Mouse (Mus musculus): ENCODE measurements around the gene Sfn. TPM values are rescaled to one million over a fixed set of nuclear protein-coding genes. Genes with fewer than 3 reads are reported as not detected.
"Not testable (repeated sequence)": the region's sequence is repeated elsewhere in the genome, so short reads cannot be mapped to it uniquely, and the experiment has no call there.

The Sfn gene
- 48.1 and 58.3 TPM in 2 replicates for total RNA-seq (2017)

DNA sequence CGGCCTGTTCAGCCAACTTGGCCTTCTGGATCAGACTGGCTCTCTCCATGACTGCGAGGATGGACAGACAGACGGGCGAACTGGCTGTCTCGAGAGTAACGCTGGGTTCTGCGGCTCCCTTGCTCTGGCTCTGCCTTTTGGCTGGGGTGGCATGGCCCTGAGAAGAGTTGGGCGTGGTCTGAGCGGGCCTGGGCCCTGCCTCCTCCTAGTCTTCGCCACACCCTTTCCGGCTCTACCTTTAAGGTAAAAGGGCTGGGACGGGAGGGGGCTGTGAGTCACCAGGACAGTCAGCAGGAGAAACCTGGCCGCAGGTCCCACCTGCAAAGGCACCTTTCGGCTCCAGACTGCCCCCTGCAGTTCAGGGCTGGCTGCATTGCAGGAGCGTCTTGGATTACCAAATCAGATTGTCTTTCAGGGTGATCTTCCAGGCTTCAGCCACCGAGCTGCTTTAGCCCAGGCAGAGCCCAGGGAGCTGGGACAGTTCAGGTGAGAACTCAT, at the start of gene Sfn:
Gene Sfn (minus strand): TSS at position 448 of the 498 bp plus-strand sequence.
- ATAC-seq (ENCODE audit: extremely low read depth, insufficient number of reproducible peaks, low FRiP score, poor library complexity, severe bottlenecking): peak; percentile 39

DNA sequence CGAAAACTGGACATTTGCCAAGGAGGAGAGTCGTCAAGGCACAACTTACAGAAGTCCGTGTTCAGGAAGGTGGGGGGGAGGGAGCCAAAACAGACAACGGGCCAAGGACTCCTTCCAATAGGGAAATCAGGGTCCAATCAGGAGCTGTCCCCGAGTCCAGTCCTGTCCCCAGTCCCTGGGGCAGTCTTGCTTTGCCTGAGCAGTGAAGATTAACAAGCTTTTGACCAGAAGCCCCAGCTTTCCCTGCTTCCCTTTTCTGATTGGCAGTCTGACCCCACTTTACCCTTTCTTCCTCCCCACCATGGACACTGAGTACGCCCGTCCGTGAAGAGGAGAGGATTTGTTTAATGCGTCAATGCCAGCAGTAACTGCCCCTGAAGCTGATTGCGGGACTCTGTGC, 49.5 kb upstream of the Sfn start:
- no peak for ATAC-seq (ENCODE audit: extremely low read depth, insufficient number of reproducible peaks, low FRiP score, poor library complexity, severe bottlenecking)

DNA sequence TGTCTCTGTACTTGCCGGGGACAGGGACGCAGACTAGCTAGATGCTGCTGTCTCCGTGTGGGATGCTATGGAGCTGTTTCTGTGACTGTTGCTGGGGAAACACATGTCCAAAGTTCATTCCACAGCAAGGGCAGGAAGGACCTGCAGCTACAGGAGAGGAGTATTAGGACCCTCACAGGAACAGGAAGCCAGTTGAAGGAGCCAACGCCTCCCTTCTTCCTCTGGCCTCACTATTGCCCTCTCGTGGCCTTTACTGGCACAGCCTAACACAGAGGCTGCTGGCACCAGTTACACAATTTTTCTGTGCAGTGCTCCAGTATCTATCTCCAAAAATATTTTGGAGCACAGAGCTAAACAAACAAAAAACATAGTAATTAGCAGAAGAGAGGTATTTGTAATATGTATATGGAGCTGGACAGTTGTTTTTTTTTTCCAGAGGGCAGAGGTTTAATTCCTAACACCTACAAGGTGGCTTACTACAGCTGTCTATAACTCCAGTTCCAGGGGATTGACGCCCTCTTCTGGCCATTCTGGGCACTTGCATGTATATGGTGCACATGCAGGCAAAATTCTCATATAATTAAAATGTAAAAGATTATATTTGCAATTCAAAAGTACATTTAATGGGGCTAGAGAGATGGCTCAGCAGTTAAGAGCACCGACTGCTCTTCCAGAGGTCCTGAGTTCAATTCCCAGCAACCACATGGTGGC, 48.2 kb upstream of the Sfn start, which contains the start of gene Zdhhc18:
Gene Zdhhc18 (minus strand): TSS at position 166 of the 711 bp plus-strand sequence.
- ATAC-seq (ENCODE audit: extremely low read depth, insufficient number of reproducible peaks, low FRiP score, poor library complexity, severe bottlenecking): peak; percentile 94

DNA sequence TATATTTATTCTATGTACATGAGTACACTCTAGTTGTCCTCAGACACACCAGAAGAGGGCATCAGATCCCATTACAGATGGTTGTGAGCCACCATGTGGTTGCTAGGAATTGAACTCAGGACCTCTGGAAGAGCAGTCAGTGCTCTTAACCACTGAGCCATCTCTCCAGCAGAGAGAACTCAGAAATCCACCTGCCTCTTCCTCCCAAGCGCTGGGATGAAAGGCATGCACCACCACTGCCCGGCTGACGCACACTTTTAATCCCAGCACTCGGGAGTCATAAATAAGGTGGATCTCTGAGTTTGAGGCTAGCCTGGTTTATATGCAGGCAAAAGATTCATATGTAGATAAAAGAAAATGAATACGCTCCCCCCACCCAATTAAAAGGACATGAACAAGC, 47.5 kb upstream of the Sfn start:
- ATAC-seq (ENCODE audit: extremely low read depth, insufficient number of reproducible peaks, low FRiP score, poor library complexity, severe bottlenecking): not testable (repeated sequence)

DNA sequence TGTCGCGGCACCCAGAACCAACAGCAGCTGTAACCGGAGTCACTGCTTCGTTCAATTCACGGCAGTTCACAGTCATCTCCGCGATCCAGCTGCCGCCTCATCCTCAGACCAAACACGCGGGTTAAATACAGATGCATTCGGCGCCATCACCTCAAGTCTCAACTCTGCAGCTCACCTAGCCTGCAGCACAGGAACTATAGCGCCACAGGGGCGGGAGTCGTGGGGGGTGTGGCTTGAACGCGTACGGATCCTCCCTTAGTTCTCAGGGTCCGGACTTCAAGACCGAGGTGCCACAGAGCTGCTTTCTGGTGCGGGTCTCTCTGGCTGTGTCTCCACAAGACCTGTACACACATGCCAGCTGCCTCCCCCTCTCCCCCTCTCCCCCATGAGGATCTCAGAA, 43.7 kb upstream of the Sfn start:
- no peak for ATAC-seq (ENCODE audit: extremely low read depth, insufficient number of reproducible peaks, low FRiP score, poor library complexity, severe bottlenecking)

DNA sequence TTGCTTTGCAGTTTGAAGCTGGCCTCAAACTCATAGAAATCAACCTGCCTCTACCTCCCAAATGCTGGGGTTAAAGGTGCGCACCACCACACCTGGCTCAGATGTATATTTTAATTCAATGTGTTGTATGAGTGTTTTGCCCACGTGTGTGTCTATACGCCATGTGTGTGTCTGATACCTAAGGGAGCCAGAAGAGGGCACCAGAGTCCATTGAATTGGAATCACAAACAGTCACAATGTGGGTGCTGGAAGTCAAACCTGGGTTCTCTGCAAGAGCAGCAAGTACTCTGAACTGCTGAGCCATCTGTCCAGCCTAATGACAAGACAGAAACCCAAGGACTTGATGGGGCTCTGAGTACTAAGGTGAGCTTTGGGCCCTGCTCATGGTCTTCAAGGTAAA, 43.2 kb upstream of the Sfn start:
- no peak for ATAC-seq (ENCODE audit: extremely low read depth, insufficient number of reproducible peaks, low FRiP score, poor library complexity, severe bottlenecking)

DNA sequence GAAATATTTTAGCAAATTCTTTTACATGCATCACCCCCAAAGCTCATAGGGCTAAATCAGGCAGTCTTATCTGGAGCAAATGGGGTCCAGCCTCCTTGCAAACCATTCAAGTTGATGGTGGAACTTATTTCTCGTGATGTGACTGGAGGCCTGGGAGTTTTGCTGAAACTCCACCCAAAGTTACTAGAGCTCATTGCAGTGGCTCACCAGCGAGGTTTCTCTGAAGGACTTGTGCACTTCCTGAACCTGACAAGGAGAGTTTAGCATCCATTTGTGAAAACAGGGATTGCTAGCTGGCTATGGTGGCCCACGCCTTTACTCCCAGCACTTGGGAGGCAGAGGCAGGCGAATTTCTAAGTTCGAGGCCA, 32.1 kb upstream of the Sfn start:
- ATAC-seq (ENCODE audit: extremely low read depth, insufficient number of reproducible peaks, low FRiP score, poor library complexity, severe bottlenecking): no peak

DNA sequence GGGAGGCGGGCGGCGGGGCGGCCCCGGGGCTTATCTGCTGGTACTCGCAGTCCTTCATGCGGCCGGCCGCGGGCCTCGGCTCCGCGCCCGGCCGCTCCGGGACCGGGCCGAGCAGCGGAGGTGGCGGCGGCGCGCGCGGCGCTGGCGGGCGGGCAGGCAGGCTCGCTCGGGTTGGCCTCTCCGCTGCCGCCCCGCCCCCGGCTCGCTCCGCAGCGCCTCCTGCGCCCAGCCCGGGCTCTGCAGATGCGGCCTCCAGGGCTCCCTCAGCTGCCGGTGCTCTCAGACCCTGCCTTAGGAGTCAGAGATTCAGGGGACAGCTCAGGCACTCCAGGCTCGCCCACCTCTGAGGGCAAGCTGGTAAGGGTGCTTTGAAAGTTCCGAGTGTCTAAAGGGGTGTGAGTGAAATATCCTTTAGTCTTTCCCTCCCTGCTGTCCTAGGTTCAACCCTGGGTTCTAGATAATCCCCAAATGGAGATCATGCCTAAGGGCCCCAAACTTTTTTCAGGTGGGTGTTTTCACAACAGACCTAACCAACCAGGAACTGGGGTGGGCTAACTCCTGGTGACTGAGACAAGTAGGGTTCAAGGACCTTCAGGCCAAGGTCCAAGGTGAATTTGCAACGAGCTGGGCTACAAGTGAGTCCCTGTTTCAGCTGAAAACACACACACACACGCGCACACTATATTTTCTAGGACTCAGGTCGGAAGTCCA, 31.5 kb upstream of the Sfn start:
- peak; percentile 77 for ATAC-seq (ENCODE audit: extremely low read depth, insufficient number of reproducible peaks, low FRiP score, poor library complexity, severe bottlenecking)

DNA sequence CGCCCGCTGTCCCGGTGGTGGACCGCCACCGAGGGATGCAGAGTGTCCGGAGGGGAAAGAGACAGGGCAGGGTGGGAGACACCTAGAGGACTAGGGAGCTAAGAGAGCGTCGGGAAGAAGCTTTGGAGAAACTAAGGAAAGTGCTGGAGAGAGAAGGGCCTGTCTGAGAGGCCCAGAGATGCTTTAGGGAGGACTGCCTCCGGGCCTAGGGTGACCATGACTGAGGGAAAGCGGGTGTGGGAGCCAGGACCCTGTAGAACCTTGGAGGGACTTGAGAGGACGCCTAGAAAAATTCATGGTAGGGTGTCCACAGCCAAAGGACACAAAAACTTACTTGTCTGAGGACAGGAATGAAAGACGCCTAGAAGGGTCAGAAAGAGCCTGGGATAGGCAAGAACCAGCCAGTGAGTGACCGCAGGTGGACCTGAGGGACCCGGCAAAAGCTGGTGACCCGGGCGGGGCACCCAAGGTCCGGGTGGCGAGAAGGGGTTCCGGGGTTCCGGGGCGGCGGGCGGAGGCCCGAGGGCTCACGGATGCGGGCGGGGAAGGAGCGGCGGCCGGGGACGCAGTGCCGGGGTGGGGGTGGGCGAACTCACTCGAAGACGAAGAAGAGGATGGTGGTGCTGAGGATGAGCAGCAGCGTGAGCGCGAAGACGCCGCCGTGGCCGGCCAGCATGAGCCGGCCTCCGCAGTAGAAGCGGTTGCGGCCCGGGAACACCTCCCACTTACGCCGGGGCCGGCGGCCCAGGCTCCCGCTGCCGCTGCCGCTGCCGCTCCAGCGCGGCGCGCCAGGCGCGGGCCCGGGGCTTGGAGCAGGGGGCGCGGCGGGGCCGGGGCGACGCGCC, 30.7 kb upstream of the Sfn start:
- ATAC-seq (ENCODE audit: extremely low read depth, insufficient number of reproducible peaks, low FRiP score, poor library complexity, severe bottlenecking): no peak

DNA sequence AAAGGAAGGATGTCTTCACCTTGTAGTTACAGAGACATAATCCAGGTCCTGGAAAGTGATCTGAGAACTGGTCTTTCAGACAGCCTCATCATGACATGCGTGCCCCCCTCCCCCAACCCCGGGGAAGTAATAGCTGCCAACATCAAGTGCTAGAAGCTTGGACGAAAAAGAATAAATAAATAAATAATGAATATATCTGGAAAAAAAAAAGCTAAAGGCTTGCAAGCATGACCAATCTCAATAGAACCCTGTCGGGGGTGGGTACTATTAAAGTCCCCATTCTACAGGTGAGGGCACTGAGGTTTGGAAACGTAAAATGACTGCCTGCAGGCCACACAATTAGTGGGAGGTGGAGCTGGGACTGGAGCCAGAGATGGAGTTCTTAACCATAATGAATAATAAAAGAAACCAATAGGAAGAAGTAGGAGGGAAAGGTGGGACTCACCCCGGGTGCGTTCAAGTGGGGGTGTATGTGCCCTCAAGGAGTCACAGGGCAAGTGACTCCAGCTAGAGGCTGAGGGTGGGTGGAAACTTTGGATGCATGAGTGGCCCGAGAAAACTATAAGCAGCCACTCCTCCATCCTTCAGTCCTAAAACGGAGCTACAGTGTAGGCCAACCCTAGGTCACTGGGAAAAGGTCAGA, 29.9 kb upstream of the Sfn start:
- ATAC-seq (ENCODE audit: extremely low read depth, insufficient number of reproducible peaks, low FRiP score, poor library complexity, severe bottlenecking): no peak

DNA sequence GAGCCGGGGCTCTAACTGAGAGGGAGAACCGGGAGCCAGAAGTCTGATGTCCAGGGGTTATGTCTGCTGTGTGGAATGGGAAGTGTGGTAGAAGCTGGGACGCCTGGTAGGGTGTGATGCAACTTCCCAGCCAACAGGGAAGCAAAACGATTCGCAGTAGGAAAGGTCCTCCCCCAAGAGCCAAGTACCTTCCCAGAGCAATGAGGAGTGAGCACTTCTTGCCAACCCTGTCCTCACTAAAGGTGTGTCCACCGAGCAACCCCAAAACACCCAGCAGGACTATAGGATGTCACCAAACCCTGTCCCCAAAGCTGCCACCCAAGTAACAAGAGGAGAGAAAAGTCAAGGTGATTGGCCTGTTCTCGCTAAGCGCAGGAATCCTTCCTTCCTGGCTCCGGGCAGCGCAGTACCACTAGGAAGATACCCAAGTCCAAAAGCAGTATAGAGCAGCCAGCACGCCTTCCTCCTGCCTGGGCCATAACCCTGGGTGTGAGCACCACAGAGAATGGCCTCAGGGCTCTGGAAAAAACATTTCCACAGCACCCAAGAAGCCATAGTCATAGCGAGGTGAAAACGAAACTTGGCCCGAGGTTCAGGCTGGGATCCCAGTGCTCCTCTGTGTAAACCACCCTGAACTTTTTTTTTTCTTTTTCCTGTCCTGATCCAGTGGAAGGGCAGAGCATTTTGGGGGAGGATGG, 29.3 kb upstream of the Sfn start:
- ATAC-seq (ENCODE audit: extremely low read depth, insufficient number of reproducible peaks, low FRiP score, poor library complexity, severe bottlenecking): no peak

DNA sequence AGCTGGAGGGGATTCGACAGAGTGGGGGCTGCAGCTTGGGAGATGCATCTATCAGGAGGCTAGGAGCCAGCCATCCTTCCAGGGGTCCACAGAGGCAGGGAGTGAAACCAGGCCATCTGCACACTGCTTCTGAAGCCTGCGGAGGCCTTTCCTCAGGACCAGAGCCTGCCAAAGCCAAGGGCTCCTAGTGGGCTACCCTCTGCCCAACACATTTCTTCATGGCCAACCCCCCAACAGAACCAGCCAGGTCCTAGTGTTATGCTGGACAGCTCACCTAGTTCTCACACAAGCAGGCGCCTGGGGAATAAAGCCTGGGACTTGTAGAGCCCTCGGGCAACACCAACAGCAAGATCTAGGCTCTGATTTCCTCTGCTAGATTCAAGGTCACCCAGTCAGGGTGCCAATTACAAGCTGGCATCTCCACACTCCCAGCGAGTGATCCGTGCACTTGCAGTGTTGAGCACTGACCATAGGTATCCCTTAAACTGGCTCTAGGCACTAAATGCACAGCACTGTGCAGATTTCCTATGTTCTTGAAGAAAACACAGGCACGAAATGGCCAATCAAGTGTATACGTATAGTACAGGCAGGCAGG, 28.5 kb upstream of the Sfn start:
- ATAC-seq (ENCODE audit: extremely low read depth, insufficient number of reproducible peaks, low FRiP score, poor library complexity, severe bottlenecking): no peak

DNA sequence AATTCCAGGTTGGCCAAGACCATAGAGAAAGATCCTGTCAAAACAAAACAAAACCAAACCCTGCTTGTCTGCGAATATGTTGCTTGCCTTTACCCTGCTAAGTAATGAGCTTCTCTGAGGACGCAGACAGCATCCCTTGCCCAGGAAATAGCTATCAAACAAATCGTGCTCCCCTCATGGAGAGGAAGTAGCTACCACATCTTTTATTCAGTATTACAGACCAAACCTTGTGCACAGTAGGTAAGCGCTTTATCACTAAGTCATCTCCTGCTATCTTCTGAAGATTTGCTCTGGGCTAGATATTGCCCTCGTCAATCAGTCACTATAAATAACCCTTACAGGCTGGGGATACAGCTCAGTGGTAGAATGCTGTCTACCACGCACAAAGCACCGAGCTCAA, 27.2 kb upstream of the Sfn start:
- ATAC-seq (ENCODE audit: extremely low read depth, insufficient number of reproducible peaks, low FRiP score, poor library complexity, severe bottlenecking): no peak

DNA sequence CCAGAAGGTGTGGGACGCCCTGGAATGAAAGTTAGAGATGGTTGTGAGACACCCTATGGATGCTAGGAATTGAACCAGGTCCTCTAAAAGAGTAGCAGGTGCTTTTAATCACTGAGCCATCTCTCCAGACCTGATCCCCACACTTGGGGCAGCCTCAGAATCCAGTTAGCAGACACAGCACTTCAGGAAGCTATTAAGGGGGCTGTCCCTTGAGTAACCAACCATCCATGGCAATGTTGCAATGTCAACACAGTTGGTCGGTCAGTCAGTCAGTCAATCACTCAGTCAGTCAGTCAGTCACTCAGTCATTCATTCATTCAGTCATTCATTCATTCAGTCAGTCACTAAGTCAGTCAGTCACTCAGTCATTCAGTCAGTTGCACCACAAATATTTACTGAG, 26.5 kb upstream of the Sfn start:
- ATAC-seq (ENCODE audit: extremely low read depth, insufficient number of reproducible peaks, low FRiP score, poor library complexity, severe bottlenecking): no peak

DNA sequence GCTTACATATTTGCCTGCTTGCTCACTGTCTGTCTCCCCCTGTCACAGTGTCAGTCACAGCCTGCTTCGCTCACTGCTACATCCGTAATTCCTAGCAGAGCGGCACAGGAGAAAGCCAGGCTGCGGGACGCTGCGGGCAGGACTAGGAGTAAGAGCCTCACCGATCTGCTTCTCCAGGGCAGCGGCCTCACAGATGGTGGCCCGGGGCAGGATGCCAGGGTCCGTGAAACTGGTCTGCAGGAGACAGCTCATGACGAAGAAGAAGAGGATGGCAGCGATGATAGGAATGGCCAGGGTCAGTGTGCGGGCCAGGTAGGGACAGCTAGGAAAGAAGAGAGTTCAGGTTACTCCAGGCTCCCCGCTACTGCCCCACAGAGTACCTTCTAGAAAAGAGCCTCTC, 25.1 kb upstream of the Sfn start:
- no peak for ATAC-seq (ENCODE audit: extremely low read depth, insufficient number of reproducible peaks, low FRiP score, poor library complexity, severe bottlenecking)

DNA sequence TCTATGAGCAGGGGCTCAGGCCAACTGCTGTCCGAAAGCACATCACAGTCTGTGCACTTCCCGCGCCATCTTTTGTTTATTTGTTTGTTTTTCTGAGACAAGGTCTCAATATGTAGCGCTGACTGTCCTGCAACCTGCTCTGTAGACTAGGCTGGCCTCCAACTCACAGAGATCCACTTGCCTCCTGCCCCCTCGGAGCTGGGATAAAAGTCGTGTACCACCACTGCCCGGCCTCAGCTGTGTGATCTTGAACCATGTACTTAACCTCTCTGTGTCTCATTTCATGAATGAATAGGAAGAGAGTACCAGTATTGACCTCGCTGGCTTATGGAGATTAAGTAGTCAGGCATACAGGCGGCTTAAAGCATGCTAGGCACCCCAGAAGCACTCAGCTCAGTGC, 24.7 kb upstream of the Sfn start:
- ATAC-seq (ENCODE audit: extremely low read depth, insufficient number of reproducible peaks, low FRiP score, poor library complexity, severe bottlenecking): no peak

DNA sequence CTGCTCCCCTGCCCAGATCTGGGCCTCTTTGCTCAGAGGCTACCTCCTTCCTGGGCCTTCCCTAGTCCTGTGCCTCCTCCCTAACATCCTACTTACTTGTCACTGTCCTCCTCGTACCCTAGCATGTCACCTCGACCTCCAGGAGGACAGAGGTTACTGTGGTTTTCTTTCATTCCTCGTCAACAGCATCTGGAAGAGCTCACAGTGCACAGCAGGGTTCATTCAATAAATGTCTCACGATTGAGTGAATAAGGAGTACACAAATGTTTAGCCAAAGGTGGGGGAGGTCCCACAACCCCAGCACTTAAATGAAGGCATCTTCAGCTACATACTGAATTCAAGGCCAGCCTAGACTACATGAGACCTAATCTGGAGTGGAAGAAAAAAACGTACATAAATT, 24.3 kb upstream of the Sfn start:
- ATAC-seq (ENCODE audit: extremely low read depth, insufficient number of reproducible peaks, low FRiP score, poor library complexity, severe bottlenecking): no peak

DNA sequence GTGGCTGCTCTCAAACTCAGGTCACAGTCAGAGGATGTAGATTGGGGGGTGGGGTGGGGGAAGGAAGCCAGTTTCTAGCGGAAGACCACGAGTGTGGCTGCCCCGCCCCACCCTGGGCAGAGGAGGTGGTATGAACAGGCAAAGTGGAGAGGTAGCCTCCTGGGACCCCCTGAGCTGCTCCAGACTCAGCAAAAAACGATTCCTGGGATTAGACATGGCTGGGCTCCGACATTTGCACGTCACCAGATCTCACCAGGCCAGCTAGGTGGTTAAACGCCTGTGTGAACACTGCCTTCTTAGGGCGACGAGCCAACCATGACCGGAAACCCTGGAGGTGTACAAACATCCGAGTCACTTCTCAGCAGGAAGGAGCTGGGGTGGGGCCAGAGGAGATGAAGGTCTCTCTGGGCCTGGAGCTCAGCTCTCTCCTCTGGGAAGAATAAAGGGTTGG, 23.7 kb upstream of the Sfn start:
- peak; percentile 65 for ATAC-seq (ENCODE audit: extremely low read depth, insufficient number of reproducible peaks, low FRiP score, poor library complexity, severe bottlenecking)

Measured in neutrophil, adult 5-6 weeks (primary cell).